Mouse (Mus musculus): ENCODE results near the gene Slc31a1. TPM values are rescaled to one million over a fixed set of nuclear protein-coding genes. Genes with fewer than 3 reads are reported as not detected.

Gene Slc31a1
- total and polyA plus RNA-seq, 3 experiments: 14.8 to 19.1 (median 17.4) TPM

DNA sequence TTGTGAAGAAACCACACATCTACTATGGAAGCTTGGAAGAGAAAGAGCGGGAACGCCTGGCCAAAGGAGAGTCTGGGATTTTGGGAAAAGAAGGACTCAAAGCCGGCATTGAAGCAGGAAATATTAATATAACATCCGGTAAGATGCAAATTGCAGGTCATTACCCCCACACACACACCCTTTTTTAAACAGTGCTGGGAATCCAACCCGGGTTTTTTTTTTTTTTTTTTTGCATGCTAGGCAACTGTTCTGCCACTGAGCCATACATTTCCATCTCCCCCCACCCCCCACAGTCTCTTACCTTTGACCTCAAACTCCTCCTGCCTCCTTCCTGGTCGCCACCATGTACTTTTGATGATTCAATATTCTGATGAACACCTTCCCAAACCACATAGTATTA is 49.1 kb downstream of the Slc31a1 start:
- peaks cover 6% of the 10 kb centered on the region for H3K79me2 ChIP-seq (replicated peaks; ENCODE audit: control insufficient read depth, insufficient read depth, low read length)
- DNase-seq: no peak
- intact Hi-C loops (cut with DNase I): loop anchor here (5.0 kb wide), 3 partner anchors 62 to 122 kb away; partner anchors contain the start of gene Hdhd3
- H3K9ac ChIP-seq (ENCODE audit: low read depth, low read length): no peak overlapping the region; the same call in 1 of the 2 replicates
- peaks cover 3% of the 10 kb centered on the region for H3K4me1 ChIP-seq (ENCODE audit: control insufficient read depth, insufficient read depth, low read length)
- peak overlapping the region; percentile 94 for H3K27ac ChIP-seq
- TF ChIP-seq POLR2A (IDR thresholded peaks at IDR 0.05; ENCODE audit: insufficient read depth, low read depth, low read length): no peak
- no peak for TF ChIP-seq CTCF (IDR thresholded peaks at IDR 0.05)
- TF ChIP-seq EP300 (IDR thresholded peaks at IDR 0.05; ENCODE audit: insufficient read depth, low read depth, low read length): no peak
- peaks cover 8% of the 10 kb centered on the region for H3K36me3 ChIP-seq (ENCODE audit: control insufficient read depth, insufficient read depth, low read length)
- peak overlapping the region; percentile 94 for H3K4me3 ChIP-seq
- no peaks in the 10 kb centered on the region for H3K27me3 ChIP-seq (ENCODE audit: control insufficient read depth, insufficient read depth, low read length)
- 28% methylated on average over 6 of the region's 6 CpGs for WGBS

DNA sequence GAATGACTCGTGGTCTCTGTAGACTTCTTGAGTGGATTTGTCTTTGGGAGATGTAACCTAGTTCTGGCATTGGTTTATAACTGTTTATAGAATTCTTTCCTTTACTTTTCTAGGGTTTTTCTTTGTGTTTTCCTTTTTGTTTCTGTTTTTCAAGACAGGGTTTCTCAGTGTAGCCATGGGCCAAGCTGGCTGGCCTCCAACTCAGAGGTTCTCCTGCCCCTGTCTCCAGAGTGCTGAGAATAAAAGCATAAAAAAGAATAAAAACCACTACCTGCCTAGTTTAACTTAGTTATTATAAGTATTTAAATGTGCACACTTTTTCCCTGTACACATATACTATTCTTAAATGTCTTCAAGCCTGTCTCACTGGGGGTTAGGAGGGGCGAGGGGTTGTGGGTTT is 49.8 kb downstream of the Slc31a1 start:
- no peak for TF ChIP-seq EP300 (IDR thresholded peaks at IDR 0.05; ENCODE audit: insufficient read depth, low read depth, low read length)
- no peak for TF ChIP-seq CTCF (IDR thresholded peaks at IDR 0.05)
- TF ChIP-seq POLR2A (IDR thresholded peaks at IDR 0.05; ENCODE audit: insufficient read depth, low read depth, low read length): no peak
- Histone ChIP-seq H3K36me3 (ENCODE audit: control insufficient read depth, insufficient read depth, low read length) (peaks cover 11% of the 10 kb centered on the region), H3K4me1 (ENCODE audit: control insufficient read depth, insufficient read depth, low read length) (peaks cover 3% of the 10 kb centered on the region), H3K27ac (no peak overlapping the region), H3K27me3 (ENCODE audit: control insufficient read depth, insufficient read depth, low read length) (no peaks in the 10 kb centered on the region), H3K4me3 (no peak overlapping the region), H3K79me2 (replicated peaks; ENCODE audit: control insufficient read depth, insufficient read depth, low read length) (peaks cover 3% of the 10 kb centered on the region), H3K9ac (ENCODE audit: low read depth, low read length) (no peak overlapping the region)
- WGBS: 82% methylated on average over 2 of the region's 2 CpGs
- intact Hi-C loops (cut with DNase I): no loop called here
- no peak for DNase-seq

DNA sequence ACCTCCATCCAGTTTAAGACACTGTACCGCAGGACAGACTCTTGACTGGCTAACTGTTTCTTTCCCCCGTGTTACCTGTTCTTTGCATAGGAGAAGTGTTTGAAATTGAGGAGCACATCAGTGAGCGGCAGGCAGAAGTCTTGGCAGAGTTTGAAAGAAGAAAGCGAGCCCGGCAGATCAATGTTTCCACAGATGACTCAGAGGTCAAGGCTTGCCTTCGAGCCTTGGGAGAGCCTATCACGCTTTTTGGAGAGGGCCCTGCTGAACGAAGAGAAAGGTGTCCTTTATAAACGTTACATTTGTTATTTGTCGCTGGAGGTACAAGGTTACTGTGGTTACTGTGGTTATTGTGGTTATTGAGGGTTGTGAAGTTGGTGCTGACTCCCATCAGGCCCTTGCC is 51.1 kb downstream of the Slc31a1 start:
- Histone ChIP-seq H3K9ac (ENCODE audit: low read depth, low read length) (no peak overlapping the region), H3K4me1 (ENCODE audit: control insufficient read depth, insufficient read depth, low read length) (peaks cover 3% of the 10 kb centered on the region), H3K79me2 (replicated peaks; ENCODE audit: control insufficient read depth, insufficient read depth, low read length) (no peaks in the 10 kb centered on the region), H3K4me3 (no peak overlapping the region), H3K27ac (no peak overlapping the region), H3K36me3 (ENCODE audit: control insufficient read depth, insufficient read depth, low read length) (peaks cover 11% of the 10 kb centered on the region), H3K27me3 (ENCODE audit: control insufficient read depth, insufficient read depth, low read length) (no peaks in the 10 kb centered on the region)
- TF ChIP-seq POLR2A (IDR thresholded peaks at IDR 0.05; ENCODE audit: insufficient read depth, low read depth, low read length) (no peak), CTCF (IDR thresholded peaks at IDR 0.05) (no peak), EP300 (IDR thresholded peaks at IDR 0.05; ENCODE audit: insufficient read depth, low read depth, low read length) (no peak)
- WGBS: 86% methylated on average over 10 of the region's 10 CpGs
- DNase-seq: no peak
- intact Hi-C loops (cut with DNase I): no loop called here

DNA sequence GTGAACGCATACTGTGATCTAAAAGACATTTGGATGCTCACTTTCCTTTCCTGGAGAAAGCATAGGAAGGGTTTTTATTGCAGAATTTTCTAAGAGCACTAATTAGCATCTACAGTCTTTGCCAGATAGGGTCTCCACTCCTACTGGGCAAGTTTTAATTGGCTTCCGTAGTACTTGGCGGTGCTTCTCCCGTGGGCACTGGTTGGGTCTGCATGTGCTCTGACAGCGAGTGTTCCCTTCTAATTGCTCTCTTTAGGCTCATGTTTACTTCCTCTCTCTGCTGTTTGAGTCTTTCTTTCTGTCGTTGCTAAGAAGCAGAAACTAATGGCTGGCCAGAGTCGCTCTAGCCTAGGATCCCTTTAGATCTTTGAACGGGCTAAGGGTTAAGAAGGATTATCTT is 57.9 kb downstream of the Slc31a1 start:
- H3K36me3 ChIP-seq (ENCODE audit: control insufficient read depth, insufficient read depth, low read length): peaks cover 10% of the 10 kb centered on the region
- TF ChIP-seq POLR2A (IDR thresholded peaks at IDR 0.05; ENCODE audit: insufficient read depth, low read depth, low read length): no peak
- TF ChIP-seq EP300 (IDR thresholded peaks at IDR 0.05; ENCODE audit: insufficient read depth, low read depth, low read length): no peak
- TF ChIP-seq CTCF (IDR thresholded peaks at IDR 0.05): no peak
- intact Hi-C loops (cut with DNase I): no loop called here

DNA sequence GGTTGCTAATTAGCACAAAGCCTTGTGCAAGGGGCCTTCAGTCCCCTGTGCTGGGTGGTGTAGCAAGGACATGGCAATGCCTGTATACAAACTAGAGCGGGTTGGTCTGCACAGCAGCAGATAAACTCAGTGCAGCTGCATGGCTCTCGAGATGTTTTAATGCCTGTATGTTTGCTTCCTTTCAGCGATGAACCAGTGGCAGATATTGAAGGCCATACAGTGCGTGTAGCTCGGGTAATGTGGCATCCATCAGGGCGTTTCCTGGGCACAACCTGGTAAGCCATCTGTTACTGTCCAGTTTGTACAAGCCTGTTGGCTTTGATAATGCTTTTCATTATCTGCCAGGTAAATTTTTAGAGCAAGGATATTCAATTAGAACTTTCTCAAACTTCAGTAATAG is 58.6 kb downstream of the Slc31a1 start:
- TF ChIP-seq POLR2A (IDR thresholded peaks at IDR 0.05; ENCODE audit: insufficient read depth, low read depth, low read length) (no peak), EP300 (IDR thresholded peaks at IDR 0.05; ENCODE audit: insufficient read depth, low read depth, low read length) (no peak), CTCF (IDR thresholded peaks at IDR 0.05) (no peak)
- Histone ChIP-seq H3K4me3 (no peak overlapping the region), H3K4me1 (ENCODE audit: control insufficient read depth, insufficient read depth, low read length) (peaks cover 1% of the 10 kb centered on the region; the same call in 1 of the 2 replicates), H3K36me3 (ENCODE audit: control insufficient read depth, insufficient read depth, low read length) (peaks cover 11% of the 10 kb centered on the region), H3K27me3 (ENCODE audit: control insufficient read depth, insufficient read depth, low read length) (no peaks in the 10 kb centered on the region), H3K27ac (no peak overlapping the region), H3K9ac (ENCODE audit: low read depth, low read length) (no peak overlapping the region), H3K79me2 (replicated peaks; ENCODE audit: control insufficient read depth, insufficient read depth, low read length) (no peaks in the 10 kb centered on the region)
- DNase-seq: no peak
- WGBS: 91% methylated on average over 6 of the region's 6 CpGs
- intact Hi-C loops (cut with DNase I): no loop called here

More for the DNA sequence above, 57.9 kb downstream of the Slc31a1 start:
- no peaks in the 10 kb centered on the region for H3K27me3 ChIP-seq (ENCODE audit: control insufficient read depth, insufficient read depth, low read length)
- WGBS: 91% methylated on average over 8 of the region's 8 CpGs
- no peak overlapping the region for H3K27ac ChIP-seq
- H3K9ac ChIP-seq (ENCODE audit: low read depth, low read length): no peak overlapping the region
- H3K79me2 ChIP-seq (replicated peaks; ENCODE audit: control insufficient read depth, insufficient read depth, low read length): no peaks in the 10 kb centered on the region
- peaks cover 1% of the 10 kb centered on the region; the same call in 1 of the 2 replicates for H3K4me1 ChIP-seq (ENCODE audit: control insufficient read depth, insufficient read depth, low read length)
- no peak overlapping the region for H3K4me3 ChIP-seq
- no peak for DNase-seq

DNA sequence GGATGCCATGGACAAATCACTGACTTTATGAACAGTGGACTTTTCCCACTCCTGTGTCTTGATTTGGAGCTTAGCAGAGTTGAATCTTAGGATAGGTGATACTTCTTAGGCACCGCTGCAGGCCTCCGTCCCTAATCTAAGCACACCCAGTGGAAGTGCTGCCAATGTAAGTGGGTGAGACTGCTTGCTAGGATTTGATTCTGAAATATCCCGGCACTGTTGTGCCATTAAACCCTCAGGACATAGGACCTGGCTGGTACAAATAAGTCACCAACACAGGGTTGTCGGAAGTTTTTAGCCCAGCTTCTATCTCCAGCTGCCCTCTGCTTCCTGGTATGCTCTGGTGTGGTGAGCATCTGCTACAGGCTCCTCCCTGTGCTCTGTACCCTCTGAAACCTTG is 65.4 kb downstream of the Slc31a1 start:
- DNase-seq: no peak
- H3K36me3 ChIP-seq (ENCODE audit: control insufficient read depth, insufficient read depth, low read length): peaks cover 5% of the 10 kb centered on the region
- no peaks in the 10 kb centered on the region for H3K79me2 ChIP-seq (replicated peaks; ENCODE audit: control insufficient read depth, insufficient read depth, low read length)
- no peak overlapping the region for H3K27ac ChIP-seq
- H3K4me3 ChIP-seq: no peak overlapping the region
- no peaks in the 10 kb centered on the region for H3K27me3 ChIP-seq (ENCODE audit: control insufficient read depth, insufficient read depth, low read length)
- intact Hi-C loops (cut with DNase I): no loop called here
- TF ChIP-seq EP300 (IDR thresholded peaks at IDR 0.05; ENCODE audit: insufficient read depth, low read depth, low read length): no peak
- 77% methylated on average over 4 of the region's 4 CpGs for WGBS
- H3K4me1 ChIP-seq (ENCODE audit: control insufficient read depth, insufficient read depth, low read length): peaks cover 1% of the 10 kb centered on the region; the same call in 1 of the 2 replicates
- no peak overlapping the region for H3K9ac ChIP-seq (ENCODE audit: low read depth, low read length)

All from heart, adult 2 months (tissue).